Mouse (Mus musculus) MN1 (cell line): ENCODE measurements at regions not wholly inside any gene's neighbourhood (a gene's known extent, or its start where the extent isn't known, plus 50 kb on each side); places are given as distances from the start of the nearest gene placed in this dataset.
"Not testable (repeated sequence)": the region's sequence is repeated elsewhere in the genome, so short reads cannot be mapped to it uniquely, and the experiment has no call there.

ENCODE experiments used
- DNase-seq: peaks from one replicate; pipeline ENCODE4 v3.0.0-alpha.2; 2016; ENCODE audit warnings: low spot score

DNA sequence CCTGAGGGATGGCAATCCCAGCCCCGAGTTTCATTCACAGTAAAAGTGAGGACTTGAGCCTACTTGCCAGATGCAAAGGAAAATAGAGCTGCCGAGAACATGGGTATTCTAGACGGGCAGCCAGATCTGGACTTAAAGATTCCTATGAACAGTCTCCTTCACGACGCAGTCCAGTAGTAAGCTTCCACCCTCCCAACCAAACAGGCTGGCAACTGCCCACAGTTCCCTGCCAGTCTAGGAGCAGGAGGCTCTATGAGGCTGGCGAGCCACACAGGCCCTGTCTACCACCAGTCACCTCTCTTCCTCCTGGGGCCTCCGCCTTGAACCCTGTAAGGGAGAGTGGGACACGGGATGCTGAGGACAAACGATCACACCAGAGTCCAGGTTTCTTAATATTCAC, 153.5 kb upstream of the Snrpn start:
- no peak for DNase-seq

DNA sequence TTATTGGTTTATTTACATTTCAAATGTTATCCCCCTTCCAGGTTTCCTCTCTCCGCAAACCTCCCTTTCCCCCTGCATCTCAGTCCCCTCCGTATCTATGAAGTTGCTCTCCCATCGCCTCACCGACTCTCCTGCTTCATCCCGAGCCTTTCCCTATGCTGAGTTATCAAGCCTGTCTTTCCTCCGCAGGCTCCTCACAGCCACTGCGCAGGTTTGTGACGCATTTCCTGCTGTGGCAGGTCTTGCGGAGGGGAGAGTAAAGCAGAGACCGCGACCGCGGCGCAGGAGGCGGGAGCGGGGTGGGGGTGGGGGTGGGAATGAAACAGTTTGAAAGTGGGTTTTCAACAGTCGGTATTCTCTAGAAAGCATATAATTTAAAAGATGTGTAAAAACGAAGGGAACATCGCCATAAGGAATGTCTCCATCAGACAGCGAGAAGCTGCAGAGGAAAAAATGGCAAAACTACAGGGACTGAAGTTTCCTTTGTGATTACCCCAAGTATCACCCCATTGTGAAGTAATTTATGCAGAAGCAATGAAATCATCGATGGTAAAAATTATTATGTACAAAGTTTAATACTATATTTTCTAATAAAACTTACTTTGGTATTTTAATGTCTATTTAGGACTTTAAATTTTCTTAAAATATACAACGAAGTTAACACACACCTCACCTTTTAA, 104.3 kb upstream of the Snrpn start:
- peak; percentile 84 for DNase-seq

- peak; percentile 83 for DNase-seq
Measured at GRCm38 (mm10) chr7:60243746-60244145, 103.7 kb upstream of the Snrpn start.

DNA sequence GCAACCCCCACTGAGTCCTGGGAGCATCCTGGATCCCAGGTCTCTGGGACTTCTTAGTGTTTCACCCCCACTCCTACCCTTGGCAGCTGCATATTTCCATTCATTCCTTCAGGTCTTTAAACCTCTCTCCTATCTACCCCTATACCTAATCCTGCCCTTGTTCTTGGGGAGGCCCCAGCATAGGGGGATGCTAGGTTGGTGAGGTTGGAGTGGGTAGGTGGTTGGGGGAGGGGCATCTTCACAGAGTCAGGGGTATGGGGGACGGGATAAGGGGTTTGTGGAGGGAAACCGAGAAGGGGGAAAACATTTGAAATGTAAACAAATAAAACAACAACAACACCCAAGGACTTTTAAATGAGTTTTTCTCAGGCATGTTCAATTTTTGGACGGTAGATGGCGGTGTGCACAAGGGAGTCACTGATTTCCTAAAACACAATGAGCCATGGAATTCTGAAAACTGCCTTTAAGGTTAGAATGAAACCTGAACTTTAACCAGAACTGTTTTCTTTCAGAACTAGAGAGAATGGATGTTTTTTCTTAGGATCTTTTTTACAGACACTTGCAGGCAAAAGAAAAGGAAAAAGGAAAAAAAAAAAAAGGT, 98.7 kb upstream of the Snrpn start:
- DNase-seq, result peak; percentile 9

GRCm38 (mm10) chr7:60216358-60217273, 76.6 kb upstream of the Snrpn start:
- not testable (repeated sequence) for DNase-seq
